Mouse (Mus musculus): ENCODE measurements around the gene Abhd6. TPM values are rescaled to one million over a fixed set of nuclear protein-coding genes. Genes with fewer than 3 reads are reported as not detected.

Gene Abhd6
- polyA plus RNA-seq, 1 experiment from 2014 or later, result 0.40 TPM

- Histone ChIP-seq H3K79me2 (ENCODE audit: inconsistent target) (no peaks in the 10 kb centered on the region), H3K36me3 (ENCODE audit: inconsistent target) (no peaks in the 10 kb centered on the region), H3K4me3 (ENCODE audit: inconsistent target) (no peak overlapping the region), H3K27ac (no peak overlapping the region)
- WGBS (ENCODE audit: missing documents), result 58% methylated on average over 10 of the region's 10 CpGs
Observed at GRCm38 (mm10) chr14:8049334-8049733, 46.6 kb downstream of the Abhd6 start.

DNA sequence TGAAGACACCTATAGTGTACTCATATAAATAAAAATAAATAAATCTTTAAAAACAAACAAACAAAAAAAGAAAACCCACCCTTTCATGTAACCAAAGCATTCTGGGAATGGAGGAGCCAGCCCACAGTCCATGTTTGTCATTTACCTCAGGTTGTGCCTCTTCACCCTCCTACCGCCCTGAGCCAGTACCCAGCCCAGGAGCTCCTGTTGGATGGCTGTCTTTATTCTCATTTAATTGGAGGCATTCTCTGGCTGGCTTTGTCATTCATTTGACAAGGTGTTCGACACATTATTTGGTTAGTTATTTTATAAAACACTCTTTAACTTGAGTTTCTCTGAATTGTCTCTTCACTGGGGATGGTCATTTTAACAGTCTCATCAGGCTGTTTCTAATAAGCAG lies 49.2 kb downstream of the Abhd6 start:
- H3K4me3 ChIP-seq (ENCODE audit: inconsistent target), result no peak overlapping the region
- 95% methylated on average over 2 of the region's 2 CpGs for WGBS (ENCODE audit: missing documents)

GRCm38 (mm10) chr14:8052661-8053060 lies 50.0 kb downstream of the Abhd6 start:
- no peaks in the 10 kb centered on the region for H3K79me2 ChIP-seq (ENCODE audit: inconsistent target)
- H3K27ac ChIP-seq, result no peak overlapping the region
- no peak overlapping the region for H3K4me3 ChIP-seq (ENCODE audit: inconsistent target)
- no peaks in the 10 kb centered on the region for H3K36me3 ChIP-seq (ENCODE audit: inconsistent target)
- WGBS (ENCODE audit: missing documents), result 95% methylated on average over 7 of the region's 7 CpGs

More for the DNA sequence above, 49.2 kb downstream of the Abhd6 start:
- no peak overlapping the region for H3K27ac ChIP-seq
- no peaks in the 10 kb centered on the region for H3K79me2 ChIP-seq (ENCODE audit: inconsistent target)
- no peaks in the 10 kb centered on the region for H3K36me3 ChIP-seq (ENCODE audit: inconsistent target)

- WGBS (ENCODE audit: missing documents), result 93% methylated on average over 16 of the region's 17 CpGs
- Histone ChIP-seq H3K4me3 (ENCODE audit: inconsistent target) (no peak overlapping the region), H3K79me2 (ENCODE audit: inconsistent target) (no peaks in the 10 kb centered on the region), H3K36me3 (ENCODE audit: inconsistent target) (no peaks in the 10 kb centered on the region), H3K27ac (no peak overlapping the region)
Observed at GRCm38 (mm10) chr14:8054310-8055102, 51.8 kb downstream of the Abhd6 start.

- Histone ChIP-seq H3K27ac (no peak overlapping the region), H3K4me3 (ENCODE audit: inconsistent target) (no peak overlapping the region), H3K79me2 (ENCODE audit: inconsistent target) (no peaks in the 10 kb centered on the region), H3K36me3 (ENCODE audit: inconsistent target) (no peaks in the 10 kb centered on the region)
- 90% methylated on average over 5 of the region's 5 CpGs for WGBS (ENCODE audit: missing documents)
Observed at GRCm38 (mm10) chr14:8056076-8056475, 53.4 kb downstream of the Abhd6 start.

- H3K79me2 ChIP-seq (ENCODE audit: inconsistent target), result no peaks in the 10 kb centered on the region
- WGBS (ENCODE audit: missing documents), result 91% methylated on average over 6 of the region's 7 CpGs
- H3K36me3 ChIP-seq (ENCODE audit: inconsistent target), result no peaks in the 10 kb centered on the region
- no peak overlapping the region for H3K27ac ChIP-seq
- no peak overlapping the region for H3K4me3 ChIP-seq (ENCODE audit: inconsistent target)
Observed at GRCm38 (mm10) chr14:8059938-8060337, 57.2 kb downstream of the Abhd6 start.

GRCm38 (mm10) chr14:8062076-8062475 lies 59.4 kb downstream of the Abhd6 start:
- no peak overlapping the region for H3K27ac ChIP-seq
- 54% methylated on average over 3 of the region's 3 CpGs for WGBS (ENCODE audit: missing documents)
- no peaks in the 10 kb centered on the region for H3K36me3 ChIP-seq (ENCODE audit: inconsistent target)
- no peak overlapping the region for H3K4me3 ChIP-seq (ENCODE audit: inconsistent target)
- no peaks in the 10 kb centered on the region for H3K79me2 ChIP-seq (ENCODE audit: inconsistent target)

GRCm38 (mm10) chr14:8062537-8063301 lies 60.0 kb downstream of the Abhd6 start:
- WGBS (ENCODE audit: missing documents), result 92% methylated on average over 3 of the region's 3 CpGs
- no peak overlapping the region for H3K4me3 ChIP-seq (ENCODE audit: inconsistent target)

GRCm38 (mm10) chr14:8063835-8064785 lies 61.4 kb downstream of the Abhd6 start:
- no peak overlapping the region for H3K27ac ChIP-seq
- no peaks in the 10 kb centered on the region for H3K36me3 ChIP-seq (ENCODE audit: inconsistent target)
- no peaks in the 10 kb centered on the region for H3K79me2 ChIP-seq (ENCODE audit: inconsistent target)
- WGBS (ENCODE audit: missing documents), result 73% methylated on average over 8 of the region's 8 CpGs
- H3K4me3 ChIP-seq (ENCODE audit: inconsistent target), result no peak overlapping the region

More at GRCm38 (mm10) chr14:8062537-8063301, 60.0 kb downstream of the Abhd6 start:
- H3K79me2 ChIP-seq (ENCODE audit: inconsistent target), result no peaks in the 10 kb centered on the region
- H3K36me3 ChIP-seq (ENCODE audit: inconsistent target), result no peaks in the 10 kb centered on the region
- H3K27ac ChIP-seq, result no peak overlapping the region

DNA sequence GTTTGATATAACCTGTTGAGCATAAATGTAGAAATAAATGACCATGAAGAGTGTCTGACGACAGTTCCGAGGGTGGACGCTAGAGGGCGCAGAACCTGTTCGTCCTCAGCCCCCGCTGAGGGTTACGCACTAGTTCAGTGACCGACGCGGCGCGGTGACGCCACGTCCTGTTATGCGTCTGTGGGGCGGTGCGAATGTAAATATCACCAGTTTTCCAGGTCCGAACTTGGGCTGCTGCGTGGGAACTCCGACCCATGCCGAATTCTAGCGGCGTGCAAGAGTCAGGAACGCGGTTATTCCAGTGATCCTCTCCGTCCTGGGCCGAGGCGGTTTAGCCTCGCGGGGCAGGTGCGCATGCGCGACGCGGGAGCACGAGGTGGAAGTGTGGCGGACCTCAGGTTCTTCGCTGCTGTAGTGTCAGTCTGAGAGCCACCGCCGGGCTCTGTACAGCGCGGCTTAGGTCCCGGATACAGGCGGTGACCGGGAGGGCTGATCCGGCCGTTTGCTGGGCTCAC lies 77.5 kb downstream of the Abhd6 start, which contains the start of gene Rpp14:
Gene Rpp14, plus strand, starts transcription at position 203 of the 515 bp plus-strand sequence.
- H3K36me3 ChIP-seq (ENCODE audit: inconsistent target), result peaks cover 8% of the 10 kb centered on the region
- H3K27ac ChIP-seq, result peak within 1 kb of the TSS; percentile 69
- H3K79me2 ChIP-seq (ENCODE audit: inconsistent target), result peaks cover 12% of the 10 kb centered on the region; the same call in 1 of the 2 replicates
- WGBS (ENCODE audit: missing documents), result 0% methylated on average over 43 of the region's 47 CpGs
- H3K4me3 ChIP-seq (ENCODE audit: inconsistent target), result peak within 1 kb of the TSS; percentile 66

GRCm38 (mm10) chr14:8080718-8081117 lies 78.0 kb downstream of the Abhd6 start:
- Histone ChIP-seq H3K4me3 (ENCODE audit: inconsistent target) (peak overlapping the region; percentile 66), H3K27ac (peak overlapping the region; percentile 69), H3K36me3 (ENCODE audit: inconsistent target) (peaks cover 8% of the 10 kb centered on the region), H3K79me2 (ENCODE audit: inconsistent target) (peaks cover 12% of the 10 kb centered on the region; the same call in 1 of the 2 replicates)
- 3% methylated on average over 11 of the region's 11 CpGs for WGBS (ENCODE audit: missing documents)

DNA sequence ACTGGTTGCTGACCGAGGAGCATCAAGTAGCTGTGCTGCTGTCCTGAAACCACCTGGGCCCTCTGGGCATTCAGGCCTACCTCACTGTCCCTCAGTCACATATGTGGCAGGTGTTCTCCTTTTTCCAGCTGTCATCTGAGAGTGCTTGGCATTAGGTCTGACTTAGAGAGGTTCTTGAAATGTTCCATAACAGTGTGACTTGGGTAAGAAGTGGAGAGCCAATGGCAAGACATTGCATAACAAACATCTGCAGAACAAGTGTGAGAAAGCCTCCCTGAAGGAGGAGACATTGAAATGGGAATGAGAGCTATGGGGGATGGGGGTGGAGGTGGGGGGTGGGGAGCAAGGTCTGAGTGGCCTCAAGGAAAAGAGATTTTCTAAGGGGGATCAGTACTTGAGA lies 80.2 kb downstream of the Abhd6 start:
- H3K4me3 ChIP-seq (ENCODE audit: inconsistent target), result no peak overlapping the region
- peaks cover 12% of the 10 kb centered on the region; the same call in 1 of the 2 replicates for H3K79me2 ChIP-seq (ENCODE audit: inconsistent target)
- no peak overlapping the region for H3K27ac ChIP-seq
- 100% methylated on average over 1 of the region's 1 CpGs for WGBS (ENCODE audit: missing documents)
- peaks cover 20% of the 10 kb centered on the region for H3K36me3 ChIP-seq (ENCODE audit: inconsistent target)

- WGBS (ENCODE audit: missing documents), result 62% methylated on average over 2 of the region's 2 CpGs
- H3K27ac ChIP-seq, result no peak overlapping the region
- no peaks in the 10 kb centered on the region for H3K79me2 ChIP-seq (ENCODE audit: inconsistent target)
- H3K4me3 ChIP-seq (ENCODE audit: inconsistent target), result no peak overlapping the region
- peaks cover 30% of the 10 kb centered on the region for H3K36me3 ChIP-seq (ENCODE audit: inconsistent target)
Observed at GRCm38 (mm10) chr14:8089016-8089415, 86.3 kb downstream of the Abhd6 start.

GRCm38 (mm10) chr14:8092573-8092972 lies 89.9 kb downstream of the Abhd6 start:
- WGBS (ENCODE audit: missing documents), result 85% methylated on average over 2 of the region's 2 CpGs
- H3K27ac ChIP-seq, result peak overlapping the region; percentile 62; the same call in 1 of the 2 replicates
- H3K36me3 ChIP-seq (ENCODE audit: inconsistent target), result peaks cover 12% of the 10 kb centered on the region; the same call in 1 of the 2 replicates
- no peaks in the 10 kb centered on the region for H3K79me2 ChIP-seq (ENCODE audit: inconsistent target)
- no peak overlapping the region for H3K4me3 ChIP-seq (ENCODE audit: inconsistent target)
